Mouse (Mus musculus) frontal cortex, adult 2 months (tissue): ENCODE results near the gene Olfr117. TPM values are rescaled to one million over a fixed set of nuclear protein-coding genes. Genes with fewer than 3 reads are reported as not detected.
"Not testable (repeated sequence)": the region's sequence is repeated elsewhere in the genome, so short reads cannot be mapped to it uniquely, and the experiment has no call there.

Source experiments
- DNase-seq, 2 experiments: peaks; one replicate each; pipeline ENCODE4 v3.0.0; 2022; ENCODE audit warnings: low spot score in 1 of 2; ENCODE audit errors: extremely low spot score in 1 of 2
- polyA plus RNA-seq: library from polyadenylated mRNA; depleted of rRNA; stranded (reverse); fragments of >200 nt; gene quantifications from 2 replicates; pipeline ENCODE4 v1.2.3, GENCODE M21; 2012; rRNA removed

The Olfr117 gene
- not detected in 2 replicates for polyA plus RNA-seq

- no peak for DNase-seq
These were observed at the start of gene Olfr117 for GRCm38 (mm10) chr17:37663682-37664081. Gene Olfr117 (minus strand): TSS chr17:37663782.

- DNase-seq = not testable (repeated sequence)
These were observed 32.7 kb upstream of the Olfr117 start, which contains the start of gene Olfr119 for GRCm38 (mm10) chr17:37696264-37696663. Gene Olfr119 (plus strand): TSS chr17:37696564.

GRCm38 (mm10) chr17:37666688-37667087 lies 3.1 kb upstream of the Olfr117 start, which contains the start of gene Olfr118:
Gene Olfr118 (plus strand): TSS chr17:37666988.
- DNase-seq = no peak

GRCm38 (mm10) chr17:37627009-37627408 lies 36.6 kb downstream of the Olfr117 start, which contains the start of the genes Olfr115 and Olfr116:
Gene Olfr115 (minus strand): TSS chr17:37627109.
Gene Olfr116 (minus strand): TSS chr17:37627199.
- DNase-seq = no peak

Other genes starting within 250 kb of the Olfr117 start
- gene Olfr108, start 218.3 kb downstream of the Olfr117 start, polyA plus RNA-seq = not detected in 2 replicates
- gene Olfr109, start 204.9 kb downstream of the Olfr117 start, polyA plus RNA-seq = 0.02 TPM in 1 of 2 replicates, not detected in the other
- not detected in 2 replicates for gene H2-M2, start 180.2 kb downstream of the Olfr117 start, polyA plus RNA-seq
- 0.82 and 0.96 TPM in 2 replicates for gene Olfr110, start 171.3 kb downstream of the Olfr117 start, polyA plus RNA-seq
- 1.3 and 1.6 TPM in 2 replicates for gene Olfr111, start 155.8 kb downstream of the Olfr117 start, polyA plus RNA-seq
- not detected in 2 replicates for gene Olfr112, start 94.3 kb downstream of the Olfr117 start, polyA plus RNA-seq
- gene Olfr113, start 86.1 kb downstream of the Olfr117 start, polyA plus RNA-seq = not detected in 2 replicates
- gene Olfr114, start 71.0 kb downstream of the Olfr117 start, polyA plus RNA-seq = not detected in 2 replicates
- 0.11 TPM in 1 of 2 replicates, not detected in the other for gene Olfr115, start 36.7 kb downstream of the Olfr117 start, polyA plus RNA-seq
- not detected in 2 replicates for gene Olfr116, start 36.6 kb downstream of the Olfr117 start, polyA plus RNA-seq
- gene Olfr118, start 3.2 kb upstream of the Olfr117 start, polyA plus RNA-seq = 0.10 and 0.15 TPM in 2 replicates
- 0.06 TPM in 1 of 2 replicates, not detected in the other for gene Olfr119, start 32.8 kb upstream of the Olfr117 start, polyA plus RNA-seq
- not detected in 2 replicates for gene Olfr120, start 58.0 kb upstream of the Olfr117 start, polyA plus RNA-seq
- 0.08 TPM in 1 of 2 replicates, not detected in the other for gene Olfr121, start 85.1 kb upstream of the Olfr117 start, polyA plus RNA-seq
- 0.08 TPM in 1 of 2 replicates, not detected in the other for gene Olfr122, start 104.8 kb upstream of the Olfr117 start, polyA plus RNA-seq
- not detected in 2 replicates for gene Olfr123, start 129.7 kb upstream of the Olfr117 start, polyA plus RNA-seq
- 0.04 TPM in 1 of 2 replicates, not detected in the other for gene Olfr124, start 136.1 kb upstream of the Olfr117 start, polyA plus RNA-seq
- gene Olfr125, start 169.2 kb upstream of the Olfr117 start, polyA plus RNA-seq = not detected in 2 replicates
- gene Olfr126, start 183.7 kb upstream of the Olfr117 start, polyA plus RNA-seq = not detected in 2 replicates
- gene Olfr127, start 236.7 kb upstream of the Olfr117 start, polyA plus RNA-seq = not detected in 2 replicates